Mouse (Mus musculus) C2C12 (cell line): Measurements from ENCODE around the gene Pole3.

ENCODE experiments used
- CTCF ChIP-seq: IDR thresholded peaks from one replicate; pipeline ENCODE4 v1.5.1; 2011; ENCODE audit not compliant: control insufficient read depth, insufficient read depth, insufficient read length
- MAX ChIP-seq: IDR thresholded peaks from one replicate; pipeline ENCODE4 v1.6.1; 2011; ENCODE audit warnings: mild to moderate bottlenecking, control low read depth

GRCm38 (mm10) chr4:62519122-62519848 is 5.6 kb downstream of the Pole3 start:
- TF ChIP-seq CTCF (no peak), MAX (no peak)
